Mouse (Mus musculus): ENCODE results near the gene Krt71.
"Not testable (repeated sequence)": the region's sequence is repeated elsewhere in the genome, so short reads cannot be mapped to it uniquely, and the experiment has no call there.

Krt71 gene

GRCm38 (mm10) chr15:101704066-101704465, 38.8 kb downstream of the Krt71 start:
- no peaks in the 10 kb centered on the region for H3K36me3 ChIP-seq (ENCODE audit: control insufficient read depth, insufficient read depth, low read length, poor library complexity, severe bottlenecking)
- DNase-seq (ENCODE audit: low read depth, low spot score) = no peak
- no peaks in the 10 kb centered on the region for H3K27me3 ChIP-seq (ENCODE audit: control insufficient read depth, insufficient read depth, low read length, poor library complexity, severe bottlenecking)

GRCm38 (mm10) chr15:101702380-101702779, 40.5 kb downstream of the Krt71 start:
- H3K36me3 ChIP-seq (ENCODE audit: control insufficient read depth, insufficient read depth, low read length, poor library complexity, severe bottlenecking) = no peaks in the 10 kb centered on the region
- DNase-seq (ENCODE audit: low read depth, low spot score) = no peak

GRCm38 (mm10) chr15:101699866-101700265, 43.0 kb downstream of the Krt71 start:
- Histone ChIP-seq H3K36me3 (ENCODE audit: control insufficient read depth, insufficient read depth, low read length, poor library complexity, severe bottlenecking) (no peaks in the 10 kb centered on the region), H3K27me3 (ENCODE audit: control insufficient read depth, insufficient read depth, low read length, poor library complexity, severe bottlenecking) (no peaks in the 10 kb centered on the region)
- no peak for DNase-seq (ENCODE audit: low read depth, low spot score)

More at GRCm38 (mm10) chr15:101702380-101702779, 40.5 kb downstream of the Krt71 start:
- no peaks in the 10 kb centered on the region for H3K27me3 ChIP-seq (ENCODE audit: control insufficient read depth, insufficient read depth, low read length, poor library complexity, severe bottlenecking)

- Histone ChIP-seq H3K27me3 (ENCODE audit: control insufficient read depth, insufficient read depth, low read length, poor library complexity, severe bottlenecking) (no peaks in the 10 kb centered on the region), H3K36me3 (ENCODE audit: control insufficient read depth, insufficient read depth, low read length, poor library complexity, severe bottlenecking) (no peaks in the 10 kb centered on the region)
- DNase-seq (ENCODE audit: low read depth, low spot score) = no peak
Observed at GRCm38 (mm10) chr15:101699192-101699591, 43.7 kb downstream of the Krt71 start.

- no peak for DNase-seq (ENCODE audit: low read depth, low spot score)
- no peaks in the 10 kb centered on the region for H3K27me3 ChIP-seq (ENCODE audit: control insufficient read depth, insufficient read depth, low read length, poor library complexity, severe bottlenecking)
- H3K36me3 ChIP-seq (ENCODE audit: control insufficient read depth, insufficient read depth, low read length, poor library complexity, severe bottlenecking) = no peaks in the 10 kb centered on the region
Observed at GRCm38 (mm10) chr15:101697326-101698188, 45.4 kb downstream of the Krt71 start.

- Histone ChIP-seq H3K27me3 (ENCODE audit: control insufficient read depth, insufficient read depth, low read length, poor library complexity, severe bottlenecking) (no peaks in the 10 kb centered on the region), H3K36me3 (ENCODE audit: control insufficient read depth, insufficient read depth, low read length, poor library complexity, severe bottlenecking) (no peaks in the 10 kb centered on the region)
- DNase-seq (ENCODE audit: low read depth, low spot score) = no peak
Observed at GRCm38 (mm10) chr15:101694207-101694606, 48.7 kb downstream of the Krt71 start, which contains the start of gene Krt6a. Gene Krt6a (minus strand): TSS chr15:101694307.

- H3K27me3 ChIP-seq (ENCODE audit: control insufficient read depth, insufficient read depth, low read length, poor library complexity, severe bottlenecking); DNase-seq (ENCODE audit: low read depth, low spot score); H3K36me3 ChIP-seq (ENCODE audit: control insufficient read depth, insufficient read depth, low read length, poor library complexity, severe bottlenecking): not testable (repeated sequence)
Observed at GRCm38 (mm10) chr15:101690460-101690859, 52.4 kb downstream of the Krt71 start.

GRCm38 (mm10) chr15:101688161-101688560, 54.7 kb downstream of the Krt71 start:
- Histone ChIP-seq H3K27me3 (ENCODE audit: control insufficient read depth, insufficient read depth, low read length, poor library complexity, severe bottlenecking) (no peaks in the 10 kb centered on the region), H3K36me3 (ENCODE audit: control insufficient read depth, insufficient read depth, low read length, poor library complexity, severe bottlenecking) (no peaks in the 10 kb centered on the region)
- no peak for DNase-seq (ENCODE audit: low read depth, low spot score)
